Mouse (Mus musculus) ES-E14 (cell line): ENCODE data around the gene Invs. TPM values are rescaled to one million over a fixed set of nuclear protein-coding genes. Genes with fewer than 3 reads are reported as not detected.

Source experiments
- DNase-seq: peaks from one replicate; pipeline ENCODE4 v3.0.0-alpha.2; 2013; ENCODE audit warnings: low read depth, low spot score
- H3K27ac ChIP-seq: 2 replicates; pipeline ENCODE4 v1.5.1; 2012; ENCODE audit warnings: low read depth, mild to moderate bottlenecking, low read length, moderate library complexity, mixed read lengths; ENCODE audit not compliant: poor library complexity, insufficient read depth, severe bottlenecking
- H3K36me3 ChIP-seq: 2 replicates; pipeline ENCODE4 v1.6.1; 2012; ENCODE audit warnings: mild to moderate bottlenecking, low read length, moderate library complexity, mixed read lengths; ENCODE audit not compliant: control insufficient read depth, poor library complexity, insufficient read depth, severe bottlenecking
- H3K4me1 ChIP-seq, 2 experiments: fragments of 150-350 bp in 1 of 2; sonication (generic) in 1 of 2; 2 replicates each; pipeline ENCODE4 v1.6.1; 2012; ENCODE audit warnings: low read length in 2 of 2, mild to moderate bottlenecking in 1 of 2, mixed read lengths in 1 of 2; ENCODE audit not compliant: control insufficient read depth in 2 of 2, insufficient read depth in 2 of 2, poor library complexity in 1 of 2
- H3K4me3 ChIP-seq, 2 experiments: fragments of 150-350 bp in 1 of 2; sonication (generic) in 1 of 2; 2 replicates each; pipeline ENCODE4 v1.5.1; 2012; ENCODE audit warnings: low read length in 2 of 2, low read depth in 1 of 2, mild to moderate bottlenecking in 1 of 2, mixed read lengths in 1 of 2; ENCODE audit not compliant: insufficient read depth in 1 of 2, poor library complexity in 1 of 2, severe bottlenecking in 1 of 2
- H3K9ac ChIP-seq: 2 replicates; pipeline ENCODE4 v1.6.1; 2012; ENCODE audit warnings: low read depth, mild to moderate bottlenecking, low read length, mixed read lengths; ENCODE audit not compliant: poor library complexity, insufficient read depth, severe bottlenecking
- H3K9me3 ChIP-seq: fragments of 150-350 bp; sonication (generic); 2 replicates; pipeline ENCODE4 v1.6.1; 2012; ENCODE audit warnings: low read depth, mild to moderate bottlenecking, low read length; ENCODE audit not compliant: control insufficient read depth, insufficient read depth
- CHD2 ChIP-seq: IDR thresholded peaks from 2 replicates; pipeline ENCODE4 v1.6.1; 2014; ENCODE audit warnings: mild to moderate bottlenecking, low read depth, low read length, inconsistent platforms
- HCFC1 ChIP-seq: IDR thresholded peaks from 2 replicates; pipeline ENCODE4 v1.6.1; 2012; ENCODE audit warnings: low read length, inconsistent platforms, borderline replicate concordance; ENCODE audit not compliant: insufficient read depth
- MAFK ChIP-seq: IDR thresholded peaks from 2 replicates; pipeline ENCODE4 v1.6.1; 2014; ENCODE audit warnings: mild to moderate bottlenecking, low read depth, low read length, inconsistent platforms; ENCODE audit not compliant: insufficient read depth
- ZC3H11A ChIP-seq: IDR thresholded peaks from 2 replicates; pipeline ENCODE4 v1.6.1; 2012; ENCODE audit warnings: low read depth, mild to moderate bottlenecking, inconsistent platforms, low read length, borderline replicate concordance
- ZNF384 ChIP-seq: IDR thresholded peaks from 2 replicates; pipeline ENCODE4 v1.6.1; 2012; ENCODE audit warnings: low read depth, low read length, inconsistent platforms
- in situ Hi-C, 2 experiments: fragments of 600-800 bp; cut with MboI; formaldehyde crosslinking; loops; one replicate each; pipeline ENCODE4 v1.15.1; 2025; ENCODE audit warnings: low sequenced_read_pairs in 2 of 2, inconsistent platforms in 1 of 2; ENCODE audit not compliant: unreplicated experiment in 2 of 2
- total RNA-seq: library from RNA; depleted of rRNA; stranded (reverse); fragments of 300-350 nt; gene quantifications from 2 replicates; pipeline ENCODE4 v1.2.3, GENCODE M21; 2012

Gene Invs
- total RNA-seq, 1 experiment, result 3.6 TPM

DNA sequence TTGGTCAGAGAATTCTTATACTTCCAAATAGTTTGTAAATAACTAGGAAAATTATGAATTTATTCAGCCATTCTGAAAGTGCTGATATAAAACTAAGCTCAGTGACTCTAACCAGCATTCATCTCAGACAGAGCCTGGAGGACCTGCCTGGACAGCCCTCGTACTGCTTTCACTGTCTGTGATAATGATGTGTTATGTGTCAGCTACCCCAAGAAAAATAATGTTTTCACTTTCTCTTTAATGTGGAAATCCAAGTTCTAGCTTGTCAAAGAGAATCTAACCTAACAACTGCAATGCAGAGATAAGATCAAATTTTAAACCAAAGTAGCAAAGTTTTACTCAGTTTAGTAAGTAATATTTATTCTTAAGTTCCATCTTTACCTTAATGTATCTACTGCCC lies 35.8 kb upstream of the Invs start:
- DNase-seq, result no peak
- Histone ChIP-seq H3K4me3 (no peak overlapping the region), H3K4me1 (no peaks in the 10 kb centered on the region), H3K36me3 (no peaks in the 10 kb centered on the region), H3K9me3 (no peaks in the 10 kb centered on the region), H3K9ac (no peak overlapping the region), H3K27ac (no peak overlapping the region)
- TF ChIP-seq CHD2 (no peak), ZC3H11A (no peak), ZNF384 (no peak), MAFK (no peak), HCFC1 (no peak)
- in situ Hi-C loops, result no loop called here

GRCm38 (mm10) chr4:48244280-48244679 lies 35.3 kb upstream of the Invs start:
- Histone ChIP-seq H3K9ac (no peak overlapping the region), H3K4me3 (no peak overlapping the region), H3K36me3 (no peaks in the 10 kb centered on the region), H3K27ac (no peak overlapping the region), H3K9me3 (no peaks in the 10 kb centered on the region), H3K4me1 (no peaks in the 10 kb centered on the region)
- in situ Hi-C loops, result no loop called here
- TF ChIP-seq HCFC1 (no peak), MAFK (no peak), ZC3H11A (no peak), ZNF384 (no peak), CHD2 (no peak)
- DNase-seq, result no peak

DNA sequence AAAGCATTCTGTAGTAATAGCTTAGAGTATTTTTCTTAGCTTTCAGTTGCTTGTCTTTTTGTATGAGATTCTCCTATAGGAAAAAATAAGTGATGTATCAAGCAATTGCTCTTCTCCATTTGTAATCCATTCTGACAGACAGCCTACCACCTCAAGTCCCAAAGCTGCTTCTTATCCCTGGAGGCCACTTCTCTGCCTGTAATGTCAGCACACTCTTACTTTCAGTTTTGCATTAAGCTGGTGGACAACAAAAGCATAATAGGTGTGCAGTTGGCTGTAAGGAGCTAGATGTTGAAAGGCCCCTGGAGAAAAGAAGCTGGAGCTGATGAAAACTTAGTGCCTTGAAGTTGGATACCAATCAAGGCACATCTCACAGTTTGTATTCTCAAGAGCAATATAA lies 26.3 kb upstream of the Invs start:
- H3K36me3 ChIP-seq, result no peaks in the 10 kb centered on the region
- no peak overlapping the region for H3K27ac ChIP-seq
- DNase-seq, result no peak
- in situ Hi-C loops, result no loop called here
- no peak for TF ChIP-seq MAFK
- no peak for TF ChIP-seq CHD2
- no peak for TF ChIP-seq HCFC1
- TF ChIP-seq ZC3H11A, result no peak
- no peak for TF ChIP-seq ZNF384
- H3K4me3 ChIP-seq, result no peak overlapping the region
- H3K9ac ChIP-seq, result no peak overlapping the region
- H3K9me3 ChIP-seq, result no peaks in the 10 kb centered on the region
- H3K4me1 ChIP-seq, result no peaks in the 10 kb centered on the region

GRCm38 (mm10) chr4:48258045-48258444 lies 21.5 kb upstream of the Invs start:
- TF ChIP-seq MAFK, result no peak
- no peak for TF ChIP-seq HCFC1
- no peak for TF ChIP-seq CHD2
- TF ChIP-seq ZNF384, result no peak
- no peak for TF ChIP-seq ZC3H11A
- DNase-seq, result no peak
- H3K9me3 ChIP-seq, result no peaks in the 10 kb centered on the region
- no peaks in the 10 kb centered on the region for H3K36me3 ChIP-seq
- no peak overlapping the region for H3K27ac ChIP-seq
- no peak overlapping the region for H3K9ac ChIP-seq
- H3K4me1 ChIP-seq, result no peaks in the 10 kb centered on the region
- no peak overlapping the region for H3K4me3 ChIP-seq
- in situ Hi-C loops, result no loop called here

- no peak overlapping the region for H3K9ac ChIP-seq
Measured at GRCm38 (mm10) chr4:48267683-48268082, 11.9 kb upstream of the Invs start.

More at GRCm38 (mm10) chr4:48267683-48268082, 11.9 kb upstream of the Invs start:
- no peaks in the 10 kb centered on the region; a peak in 1 of 4 replicates for H3K4me1 ChIP-seq
- DNase-seq, result no peak
- TF ChIP-seq CHD2 (no peak), MAFK (no peak), HCFC1 (no peak), ZC3H11A (no peak), ZNF384 (no peak)
- no peak overlapping the region for H3K27ac ChIP-seq
- H3K9me3 ChIP-seq, result no peaks in the 10 kb centered on the region
- in situ Hi-C loops, result no loop called here
- H3K4me3 ChIP-seq, result no peak overlapping the region
- no peaks in the 10 kb centered on the region for H3K36me3 ChIP-seq
